Mouse (Mus musculus) limb, embryonic 13.5 days (tissue): ENCODE data around the gene Klhl12. TPM values are rescaled to one million over a fixed set of nuclear protein-coding genes. Genes with fewer than 3 reads are reported as not detected.

Experiments used
- ATAC-seq: fragments of 200-750 bp; cut with Nextera tagmentation; 2 replicates; pipeline ENCODE4 v1.8.0; 2017; ENCODE audit warnings: low read depth, moderate number of reproducible peaks, moderate TSS enrichment; ENCODE audit not compliant: low FRiP score
- H3K27ac ChIP-seq: fragments of 300-500 bp; sonication (generic); 2 replicates; pipeline ENCODE4 v1.5.1; 2015; ENCODE audit warnings: inconsistent platforms, mild to moderate bottlenecking, moderate library complexity
- H3K27me3 ChIP-seq: fragments of 300-500 bp; sonication (generic); 2 replicates; pipeline ENCODE4 v1.6.1; 2015; ENCODE audit warnings: mild to moderate bottlenecking, inconsistent platforms
- H3K36me3 ChIP-seq: fragments of 300-500 bp; sonication (generic); 2 replicates; pipeline ENCODE4 v1.6.1; 2015; ENCODE audit warnings: inconsistent platforms, mild to moderate bottlenecking, moderate library complexity
- H3K4me1 ChIP-seq: fragments of 300-500 bp; sonication (generic); 2 replicates; pipeline ENCODE4 v1.6.1; 2015; ENCODE audit warnings: inconsistent platforms
- H3K4me2 ChIP-seq: fragments of 300-500 bp; sonication (generic); replicated peaks from 2 replicates; pipeline ENCODE4 v1.6.1; 2015; ENCODE audit warnings: inconsistent platforms, mild to moderate bottlenecking, moderate library complexity
- H3K4me3 ChIP-seq: fragments of 300-500 bp; sonication (generic); 2 replicates; pipeline ENCODE4 v1.5.1; 2015; ENCODE audit warnings: moderate library complexity, mild to moderate bottlenecking, inconsistent platforms
- H3K9ac ChIP-seq: fragments of 300-500 bp; sonication (generic); 2 replicates; pipeline ENCODE4 v1.6.1; 2015; ENCODE audit warnings: mild to moderate bottlenecking, inconsistent platforms
- H3K9me3 ChIP-seq: fragments of 300-500 bp; sonication (generic); 2 replicates; pipeline ENCODE4 v1.6.1; 2016; ENCODE audit warnings: inconsistent platforms
- WGBS: fragments of 180-500 bp; shearing (Covaris S2); methylation state at CpG from one replicate; pipeline ENCODE4 v1.1.7; 2015; 5-methylcytosine and 5-hydroxymethylcytosine counted together
- polyA plus RNA-seq: library from polyadenylated mRNA; unstranded; fragments of >200 nt; fragmentation: Nextera tagmentation; extraction: Ambion mirVana; gene quantifications from 2 replicates; pipeline ENCODE4 v1.2.1, GENCODE M21; 2015

Gene Klhl12
- 29.4 and 29.9 TPM in 2 replicates for polyA plus RNA-seq

DNA sequence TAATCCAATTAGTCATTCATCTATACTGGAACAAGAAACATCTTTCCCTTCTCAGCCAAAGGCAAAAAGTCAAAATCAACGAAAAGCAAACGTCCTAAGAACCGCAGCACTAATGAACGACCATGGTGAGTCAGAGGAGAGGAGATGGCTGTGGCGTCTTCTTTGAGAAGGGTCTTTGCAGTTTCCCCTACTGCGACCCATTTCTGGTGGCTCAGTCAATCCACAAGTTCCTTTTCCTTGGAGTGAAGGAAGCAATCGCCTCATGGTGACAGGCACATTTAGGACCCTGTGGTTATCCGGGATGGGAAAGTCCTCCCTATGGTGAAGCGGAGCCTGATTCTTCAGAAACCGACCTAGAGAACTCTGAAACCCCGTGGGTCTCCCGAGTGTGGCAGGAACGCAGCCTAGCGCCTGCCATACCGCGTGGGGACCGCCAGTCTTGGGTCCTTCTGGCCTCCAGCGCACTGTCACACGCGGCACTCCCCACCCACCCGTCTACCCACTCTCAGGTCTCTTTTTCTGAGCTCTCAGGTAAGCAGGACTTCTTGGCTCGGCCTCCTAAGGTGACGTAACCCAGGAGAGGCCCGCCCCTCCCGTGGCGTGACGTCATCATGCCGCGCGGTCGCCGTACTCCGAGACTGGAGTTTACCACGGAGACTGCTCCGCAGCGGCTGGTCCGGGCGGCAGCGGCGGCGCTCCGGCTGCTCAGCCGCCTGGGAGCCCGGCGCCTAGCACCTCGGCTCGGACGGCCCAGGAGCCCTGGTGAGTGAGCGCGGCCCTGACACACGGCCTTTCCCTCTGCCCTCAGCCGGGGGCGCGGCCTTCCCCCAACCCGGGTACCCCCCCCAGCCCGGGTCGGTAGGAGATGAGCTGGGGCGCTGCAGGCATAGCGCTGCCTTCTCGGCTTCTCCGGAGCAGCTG is at the start of gene Klhl12:
Gene Klhl12 (plus strand): TSS at position 628 of the 921 bp plus-strand sequence.
- H3K9ac ChIP-seq, result peak within 1 kb of the TSS; percentile 96
- H3K36me3 ChIP-seq, result peaks cover 19% of the 10 kb centered on the region
- ATAC-seq, result peak; percentile 92
- peak within 1 kb of the TSS; percentile 80 for H3K4me2 ChIP-seq
- H3K4me3 ChIP-seq, result peak within 1 kb of the TSS; percentile 99
- H3K9me3 ChIP-seq, result no peaks in the 10 kb centered on the region
- peaks cover 17% of the 10 kb centered on the region for H3K4me1 ChIP-seq
- H3K27ac ChIP-seq, result peak within 1 kb of the TSS; percentile 75
- 1% methylated on average over 59 of the region's 61 CpGs for WGBS
- no peaks in the 10 kb centered on the region for H3K27me3 ChIP-seq

GRCm38 (mm10) chr1:134406414-134406771 is 48.9 kb upstream of the Klhl12 start:
- no peaks in the 10 kb centered on the region for H3K9me3 ChIP-seq
- peak overlapping the region; percentile 70 for H3K4me3 ChIP-seq
- H3K27ac ChIP-seq, result peak overlapping the region; percentile 56; the same call in 1 of the 2 replicates
- peak overlapping the region; percentile 81 for H3K9ac ChIP-seq
- H3K36me3 ChIP-seq, result peaks cover 37% of the 10 kb centered on the region
- H3K4me2 ChIP-seq, result peak overlapping the region; percentile 78
- WGBS, result 33% methylated on average over 8 of the region's 8 CpGs
- ATAC-seq, result no peak
- no peaks in the 10 kb centered on the region for H3K27me3 ChIP-seq
- H3K4me1 ChIP-seq, result peaks cover 10% of the 10 kb centered on the region

DNA sequence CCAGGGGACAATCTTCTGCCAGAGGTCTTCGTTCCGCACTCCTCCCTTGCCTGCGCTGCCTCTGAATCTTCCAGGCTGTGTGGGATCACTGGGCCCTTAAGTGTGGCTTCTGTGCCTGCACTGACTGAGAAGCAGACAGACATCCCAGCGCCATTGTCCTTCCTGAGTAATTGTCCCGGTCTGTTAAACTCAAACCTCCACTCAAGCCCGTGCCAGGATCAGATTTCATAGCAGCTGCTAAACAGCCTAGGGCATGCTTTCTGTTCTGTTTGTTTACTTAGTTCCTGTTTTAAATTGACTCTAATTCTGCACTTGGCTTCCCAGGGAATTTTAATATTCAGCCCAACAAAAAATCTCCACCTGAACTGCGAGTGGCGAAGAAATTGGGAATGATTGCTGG is 47.3 kb upstream of the Klhl12 start:
- Histone ChIP-seq H3K4me2 (no peak overlapping the region), H3K36me3 (peaks cover 44% of the 10 kb centered on the region), H3K9me3 (no peaks in the 10 kb centered on the region), H3K27ac (no peak overlapping the region), H3K27me3 (no peaks in the 10 kb centered on the region), H3K4me3 (no peak overlapping the region), H3K9ac (no peak overlapping the region), H3K4me1 (peaks cover 10% of the 10 kb centered on the region)
- no peak for ATAC-seq
- WGBS, result 70% methylated on average over 8 of the region's 8 CpGs

- no peak overlapping the region for H3K9ac ChIP-seq
- no peaks in the 10 kb centered on the region for H3K9me3 ChIP-seq
- H3K4me2 ChIP-seq, result no peak overlapping the region
- no peak overlapping the region for H3K4me3 ChIP-seq
- no peak overlapping the region; the same call in 1 of the 2 replicates for H3K27ac ChIP-seq
- H3K36me3 ChIP-seq, result peaks cover 44% of the 10 kb centered on the region
- 83% methylated on average over 9 of the region's 9 CpGs for WGBS
- H3K27me3 ChIP-seq, result no peaks in the 10 kb centered on the region
- peaks cover 21% of the 10 kb centered on the region for H3K4me1 ChIP-seq
- ATAC-seq, result no peak
These were observed 43.4 kb upstream of the Klhl12 start for GRCm38 (mm10) chr1:134411706-134412629.

- Histone ChIP-seq H3K9me3 (no peaks in the 10 kb centered on the region), H3K4me3 (no peak overlapping the region), H3K27ac (peak overlapping the region; percentile 94; the same call in 1 of the 2 replicates), H3K4me2 (0 out of 2 replicates have a peak overlapping the region, but pooled peaks have one; percentile 83), H3K4me1 (peaks cover 40% of the 10 kb centered on the region), H3K36me3 (peaks cover 31% of the 10 kb centered on the region), H3K9ac (no peak overlapping the region), H3K27me3 (no peaks in the 10 kb centered on the region)
- 52% methylated on average over 2 of the region's 2 CpGs for WGBS
- ATAC-seq, result no peak
These were observed 41.3 kb upstream of the Klhl12 start for GRCm38 (mm10) chr1:134414038-134414437.

DNA sequence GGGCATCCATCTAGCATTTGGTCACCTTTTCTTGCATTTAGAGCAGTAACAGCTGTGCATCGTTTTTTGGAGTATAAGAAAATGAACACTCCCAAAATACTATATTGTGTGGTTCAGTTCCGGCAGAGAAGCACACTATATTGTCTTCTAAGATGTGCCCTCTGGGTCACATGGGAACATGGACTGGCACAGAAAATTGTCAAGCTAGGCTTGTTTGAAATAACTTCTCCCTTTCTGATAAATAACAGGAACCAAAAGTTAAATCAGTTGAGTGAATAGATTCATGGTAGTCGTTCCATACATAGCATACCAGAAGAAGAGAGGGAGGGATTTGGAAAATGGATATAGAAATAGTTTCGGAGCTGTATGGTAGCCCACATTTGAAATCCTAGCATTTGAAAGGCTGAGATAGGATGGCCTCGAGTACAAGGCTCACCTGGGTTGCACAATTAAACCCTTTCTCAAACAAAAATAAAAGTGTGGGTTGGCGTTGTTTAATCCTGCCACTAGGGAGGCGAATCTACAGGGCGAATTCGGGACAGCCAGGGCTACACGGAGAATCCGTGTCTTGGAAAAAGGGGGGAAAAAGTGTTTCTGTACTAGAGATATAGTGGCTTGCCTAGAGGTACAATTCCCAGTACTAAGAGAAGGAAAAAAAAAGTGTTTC is 40.7 kb upstream of the Klhl12 start:
- H3K9me3 ChIP-seq, result no peaks in the 10 kb centered on the region
- H3K4me2 ChIP-seq, result peak overlapping the region; percentile 83
- ATAC-seq, result peak; percentile 17
- H3K4me3 ChIP-seq, result peak overlapping the region; percentile 87
- H3K27ac ChIP-seq, result peak overlapping the region; percentile 94
- peak overlapping the region; percentile 65 for H3K9ac ChIP-seq
- peaks cover 46% of the 10 kb centered on the region for H3K4me1 ChIP-seq
- H3K36me3 ChIP-seq, result peaks cover 25% of the 10 kb centered on the region
- WGBS, result 13% methylated on average over 11 of the region's 11 CpGs
- no peaks in the 10 kb centered on the region for H3K27me3 ChIP-seq

DNA sequence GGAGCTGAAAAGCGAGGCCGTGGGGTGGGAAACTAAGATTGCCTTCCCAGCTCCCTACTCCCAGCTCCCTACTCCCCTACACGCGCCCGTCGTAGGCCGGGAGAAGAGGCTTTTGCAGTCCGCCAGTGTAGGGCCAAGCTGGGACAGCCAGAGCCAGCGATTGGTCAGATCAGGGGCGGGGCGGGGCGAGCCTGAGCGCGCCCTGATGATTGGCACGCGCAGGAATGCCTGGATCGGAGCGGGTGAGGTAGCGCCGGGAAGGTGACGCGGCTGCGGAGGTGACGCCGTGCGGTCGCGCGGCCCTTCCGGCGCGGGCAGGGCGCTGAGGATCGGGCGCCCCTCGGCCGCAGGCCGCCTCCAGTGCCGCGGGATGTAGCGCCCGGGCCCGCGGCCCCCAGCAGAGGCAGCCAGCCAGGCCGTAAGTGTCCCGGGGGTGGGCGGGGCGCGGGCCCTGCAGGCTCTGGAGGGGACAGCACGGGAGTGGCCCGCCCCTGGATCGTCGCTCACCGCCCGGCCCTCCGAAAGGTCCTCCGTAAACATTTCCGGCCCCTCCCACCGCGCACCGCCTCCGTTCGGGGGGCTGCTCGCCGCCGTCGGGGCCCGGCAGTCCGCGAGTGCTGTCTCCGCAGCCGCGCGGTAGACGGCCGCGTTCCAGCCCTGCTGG is 40.0 kb upstream of the Klhl12 start, which contains the start of gene Adipor1:
Gene Adipor1 (plus strand): TSS at position 211 of the 664 bp plus-strand sequence.
- under 1% methylated on average over 55 of the region's 77 CpGs for WGBS
- peaks cover 52% of the 10 kb centered on the region for H3K4me1 ChIP-seq
- peaks cover 18% of the 10 kb centered on the region for H3K36me3 ChIP-seq
- ATAC-seq, result peak; percentile 99
- peak within 1 kb of the TSS; percentile 87 for H3K4me3 ChIP-seq
- peak within 1 kb of the TSS; percentile 94 for H3K27ac ChIP-seq
- peak within 1 kb of the TSS; percentile 83 for H3K4me2 ChIP-seq
- no peaks in the 10 kb centered on the region for H3K27me3 ChIP-seq
- H3K9me3 ChIP-seq, result no peaks in the 10 kb centered on the region
- peak within 1 kb of the TSS; percentile 91 for H3K9ac ChIP-seq

- WGBS, result 66% methylated on average over 2 of the region's 2 CpGs
These were observed 36.8 kb upstream of the Klhl12 start for GRCm38 (mm10) chr1:134418414-134418975.

DNA sequence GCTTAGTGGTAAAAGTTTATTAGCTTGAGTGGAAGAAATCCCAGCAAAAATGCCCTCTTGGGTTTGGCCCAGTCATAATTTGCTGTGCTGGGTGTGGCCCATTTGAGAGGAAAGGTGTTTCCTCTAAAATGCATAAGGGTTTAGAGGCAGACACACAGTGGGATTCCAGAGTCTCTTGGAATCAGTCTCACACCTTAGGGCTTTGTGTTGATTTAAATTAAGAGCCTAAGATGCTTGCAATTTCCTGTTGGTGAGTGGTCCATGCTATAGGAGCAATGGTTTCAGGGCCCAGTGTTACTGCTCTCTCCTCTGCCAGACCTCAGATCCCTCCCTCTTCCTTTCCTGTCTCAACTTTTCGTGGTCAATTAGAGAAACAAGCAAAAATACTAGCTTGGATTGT is 36.2 kb upstream of the Klhl12 start:
- Histone ChIP-seq H3K27me3 (no peaks in the 10 kb centered on the region), H3K27ac (0 out of 2 replicates have a peak overlapping the region, but pooled peaks have one; percentile 33), H3K4me1 (peaks cover 61% of the 10 kb centered on the region), H3K36me3 (peaks cover 21% of the 10 kb centered on the region), H3K4me3 (no peak overlapping the region), H3K9ac (no peak overlapping the region), H3K4me2 (peak overlapping the region; percentile 19; the same call in 1 of the 2 replicates), H3K9me3 (no peaks in the 10 kb centered on the region)
- 57% methylated on average over 1 of the region's 1 CpGs for WGBS
- ATAC-seq, result no peak

More at GRCm38 (mm10) chr1:134418414-134418975, 36.8 kb upstream of the Klhl12 start:
- H3K27ac ChIP-seq, result peak overlapping the region; percentile 33; the same call in 1 of the 2 replicates
- H3K9me3 ChIP-seq, result no peaks in the 10 kb centered on the region
- H3K4me3 ChIP-seq, result no peak overlapping the region
- H3K4me2 ChIP-seq, result 0 out of 2 replicates have a peak overlapping the region, but pooled peaks have one; percentile 7
- ATAC-seq, result no peak
- H3K4me1 ChIP-seq, result peaks cover 64% of the 10 kb centered on the region
- no peaks in the 10 kb centered on the region for H3K27me3 ChIP-seq
- no peak overlapping the region for H3K9ac ChIP-seq
- peaks cover 14% of the 10 kb centered on the region for H3K36me3 ChIP-seq

- Histone ChIP-seq H3K9me3 (no peaks in the 10 kb centered on the region), H3K4me1 (peaks cover 54% of the 10 kb centered on the region), H3K4me3 (no peak overlapping the region), H3K36me3 (peaks cover 28% of the 10 kb centered on the region), H3K9ac (no peak overlapping the region), H3K27ac (peak overlapping the region; percentile 33; the same call in 1 of the 2 replicates), H3K27me3 (no peaks in the 10 kb centered on the region), H3K4me2 (0 out of 2 replicates have a peak overlapping the region, but pooled peaks have one; percentile 4)
- WGBS, result 54% methylated on average over 5 of the region's 5 CpGs
- ATAC-seq, result no peak
These were observed 35.4 kb upstream of the Klhl12 start for GRCm38 (mm10) chr1:134419751-134420458.
